Mouse (Mus musculus): ENCODE measurements around the gene Flt3. TPM values are rescaled to one million over a fixed set of nuclear protein-coding genes. Genes with fewer than 3 reads are reported as not detected.

The Flt3 gene
- polyA plus RNA-seq, 1 experiment from 2014 or later: 0.09 TPM

GRCm38 (mm10) chr5:147432927-147433326, 32.6 kb upstream of the Flt3 start:
- Histone ChIP-seq H3K36me3 (no peaks in the 10 kb centered on the region), H3K4me3 (no peak overlapping the region), H3K4me1 (replicated peaks) (peaks cover 58% of the 10 kb centered on the region), H3K9me3 (replicated peaks) (no peaks in the 10 kb centered on the region), H3K9ac (no peak overlapping the region), H3K27me3 (no peaks in the 10 kb centered on the region), H3K4me2 (no peak overlapping the region), H3K27ac (no peak overlapping the region)
- ATAC-seq (replicated peaks; ENCODE audit: insufficient number of reproducible peaks, insufficient read depth, low FRiP score, low read depth): no peak
- WGBS: 81% methylated on average over 8 of the region's 8 CpGs

GRCm38 (mm10) chr5:147430936-147431839, 30.9 kb upstream of the Flt3 start:
- H3K4me1 ChIP-seq (replicated peaks): peaks cover 42% of the 10 kb centered on the region
- H3K27ac ChIP-seq: peak overlapping the region; percentile 96
- ATAC-seq (replicated peaks; ENCODE audit: insufficient number of reproducible peaks, insufficient read depth, low FRiP score, low read depth): peak; percentile 71
- peak overlapping the region; percentile 74 for H3K4me2 ChIP-seq
- H3K27me3 ChIP-seq: no peaks in the 10 kb centered on the region
- under 1% methylated on average over 48 of the region's 68 CpGs for WGBS
- peak overlapping the region; percentile 99 for H3K4me3 ChIP-seq
- peak overlapping the region; percentile 99 for H3K9ac ChIP-seq
- no peaks in the 10 kb centered on the region for H3K36me3 ChIP-seq
- no peaks in the 10 kb centered on the region for H3K9me3 ChIP-seq (replicated peaks)

GRCm38 (mm10) chr5:147430361-147430935, 30.2 kb upstream of the Flt3 start:
- peak; percentile 85 for ATAC-seq (replicated peaks; ENCODE audit: insufficient number of reproducible peaks, insufficient read depth, low FRiP score, low read depth)
- Histone ChIP-seq H3K4me1 (replicated peaks) (peaks cover 35% of the 10 kb centered on the region), H3K4me3 (peak overlapping the region; percentile 99), H3K4me2 (peak overlapping the region; percentile 74), H3K9ac (peak overlapping the region; percentile 99), H3K9me3 (replicated peaks) (no peaks in the 10 kb centered on the region), H3K36me3 (no peaks in the 10 kb centered on the region), H3K27me3 (no peaks in the 10 kb centered on the region), H3K27ac (peak overlapping the region; percentile 96)
- WGBS: under 1% methylated on average over 45 of the region's 91 CpGs

- Histone ChIP-seq H3K27me3 (no peaks in the 10 kb centered on the region), H3K36me3 (no peaks in the 10 kb centered on the region), H3K27ac (peak within 1 kb of the TSS; percentile 96), H3K4me1 (replicated peaks) (peaks cover 28% of the 10 kb centered on the region), H3K9ac (peak within 1 kb of the TSS; percentile 99), H3K4me2 (peak within 1 kb of the TSS; percentile 74), H3K9me3 (replicated peaks) (no peaks in the 10 kb centered on the region), H3K4me3 (peak within 1 kb of the TSS; percentile 99)
- ATAC-seq (replicated peaks; ENCODE audit: insufficient number of reproducible peaks, insufficient read depth, low FRiP score, low read depth): peak; percentile 87
- under 1% methylated on average over 36 of the region's 51 CpGs for WGBS
These were observed 29.4 kb upstream of the Flt3 start, which contains the start of gene Pan3 for GRCm38 (mm10) chr5:147429535-147430305. Gene Pan3, plus strand, starts transcription at chr5:147430161.

- Histone ChIP-seq H3K27ac (no peak overlapping the region), H3K4me2 (no peak overlapping the region), H3K9me3 (replicated peaks) (no peaks in the 10 kb centered on the region), H3K27me3 (no peaks in the 10 kb centered on the region), H3K4me3 (no peak overlapping the region), H3K9ac (no peak overlapping the region), H3K36me3 (no peaks in the 10 kb centered on the region), H3K4me1 (replicated peaks) (peaks cover 5% of the 10 kb centered on the region)
- ATAC-seq (replicated peaks; ENCODE audit: insufficient number of reproducible peaks, insufficient read depth, low FRiP score, low read depth): no peak
- 70% methylated on average over 4 of the region's 4 CpGs for WGBS
These were observed 25.9 kb upstream of the Flt3 start for GRCm38 (mm10) chr5:147426048-147426805.

GRCm38 (mm10) chr5:147423612-147424011, 23.3 kb upstream of the Flt3 start:
- Histone ChIP-seq H3K27me3 (no peaks in the 10 kb centered on the region), H3K4me3 (no peak overlapping the region), H3K4me1 (replicated peaks) (no peaks in the 10 kb centered on the region), H3K27ac (no peak overlapping the region), H3K4me2 (no peak overlapping the region), H3K9ac (no peak overlapping the region), H3K36me3 (no peaks in the 10 kb centered on the region), H3K9me3 (replicated peaks) (no peaks in the 10 kb centered on the region)
- WGBS: 42% methylated on average over 6 of the region's 6 CpGs
- ATAC-seq (replicated peaks; ENCODE audit: insufficient number of reproducible peaks, insufficient read depth, low FRiP score, low read depth): no peak

GRCm38 (mm10) chr5:147418394-147419121, 18.3 kb upstream of the Flt3 start:
- Histone ChIP-seq H3K27ac (no peak overlapping the region), H3K4me1 (replicated peaks) (no peaks in the 10 kb centered on the region), H3K9ac (no peak overlapping the region), H3K36me3 (no peaks in the 10 kb centered on the region), H3K27me3 (no peaks in the 10 kb centered on the region), H3K9me3 (replicated peaks) (no peaks in the 10 kb centered on the region), H3K4me3 (no peak overlapping the region), H3K4me2 (peak overlapping the region; percentile 19; the same call in 1 of the 2 replicates)
- 29% methylated on average over 10 of the region's 10 CpGs for WGBS
- no peak for ATAC-seq (replicated peaks; ENCODE audit: insufficient number of reproducible peaks, insufficient read depth, low FRiP score, low read depth)

- Histone ChIP-seq H3K9me3 (replicated peaks) (no peaks in the 10 kb centered on the region), H3K27ac (no peak overlapping the region), H3K4me3 (no peak overlapping the region), H3K4me2 (no peak overlapping the region), H3K9ac (no peak overlapping the region), H3K4me1 (replicated peaks) (no peaks in the 10 kb centered on the region), H3K36me3 (no peaks in the 10 kb centered on the region), H3K27me3 (no peaks in the 10 kb centered on the region)
- WGBS: 74% methylated on average over 1 of the region's 1 CpGs
- ATAC-seq (replicated peaks; ENCODE audit: insufficient number of reproducible peaks, insufficient read depth, low FRiP score, low read depth): no peak
These were observed 17.7 kb upstream of the Flt3 start for GRCm38 (mm10) chr5:147417986-147418385.

GRCm38 (mm10) chr5:147410585-147410984, 10.3 kb upstream of the Flt3 start:
- Histone ChIP-seq H3K27ac (no peak overlapping the region), H3K4me3 (no peak overlapping the region), H3K9me3 (replicated peaks) (no peaks in the 10 kb centered on the region), H3K9ac (no peak overlapping the region), H3K27me3 (no peaks in the 10 kb centered on the region), H3K36me3 (no peaks in the 10 kb centered on the region), H3K4me2 (no peak overlapping the region), H3K4me1 (replicated peaks) (no peaks in the 10 kb centered on the region)
- WGBS: 83% methylated on average over 6 of the region's 6 CpGs
- no peak for ATAC-seq (replicated peaks; ENCODE audit: insufficient number of reproducible peaks, insufficient read depth, low FRiP score, low read depth)

- Histone ChIP-seq H3K27ac (no peak overlapping the region), H3K4me2 (peak overlapping the region; percentile 54), H3K27me3 (no peaks in the 10 kb centered on the region), H3K9ac (no peak overlapping the region), H3K4me3 (peak overlapping the region; percentile 38), H3K4me1 (replicated peaks) (no peaks in the 10 kb centered on the region), H3K9me3 (replicated peaks) (no peaks in the 10 kb centered on the region), H3K36me3 (no peaks in the 10 kb centered on the region)
- 44% methylated on average over 29 of the region's 29 CpGs for WGBS
- ATAC-seq (replicated peaks; ENCODE audit: insufficient number of reproducible peaks, insufficient read depth, low FRiP score, low read depth): no peak
These were observed 8.4 kb upstream of the Flt3 start for GRCm38 (mm10) chr5:147408731-147409130.
